Mouse (Mus musculus) R1 (cell line): ENCODE measurements at regions not wholly inside any gene's neighbourhood (a gene's known extent, or its start where the extent isn't known, plus 50 kb on each side); places are given as distances from the start of the nearest gene placed in this dataset.

ENCODE experiments used
- DNase-seq: peaks from one replicate; pipeline ENCODE4 v3.0.0-alpha.2; 2018; ENCODE audit warnings: low read depth, low spot score

DNA sequence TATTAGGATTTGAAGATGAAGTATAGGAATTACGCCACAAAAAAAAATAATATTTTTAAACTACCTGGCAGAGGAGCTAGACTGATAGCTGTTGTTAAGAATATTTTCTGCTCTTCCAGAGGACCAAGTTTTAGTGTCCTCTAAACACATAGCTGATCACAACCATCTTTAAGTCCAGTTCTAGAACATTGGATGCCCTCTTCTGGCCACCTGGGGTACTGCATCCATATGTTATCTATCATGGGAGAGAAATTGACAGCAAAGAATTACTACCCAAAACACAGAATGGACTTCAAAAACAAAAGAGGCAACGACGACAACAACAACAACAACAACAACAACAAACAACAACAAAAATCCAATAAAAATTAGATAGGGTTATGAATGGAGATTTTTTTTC is 71.0 kb upstream of the Prl4a1 start:
- DNase-seq: peak; percentile 39

DNA sequence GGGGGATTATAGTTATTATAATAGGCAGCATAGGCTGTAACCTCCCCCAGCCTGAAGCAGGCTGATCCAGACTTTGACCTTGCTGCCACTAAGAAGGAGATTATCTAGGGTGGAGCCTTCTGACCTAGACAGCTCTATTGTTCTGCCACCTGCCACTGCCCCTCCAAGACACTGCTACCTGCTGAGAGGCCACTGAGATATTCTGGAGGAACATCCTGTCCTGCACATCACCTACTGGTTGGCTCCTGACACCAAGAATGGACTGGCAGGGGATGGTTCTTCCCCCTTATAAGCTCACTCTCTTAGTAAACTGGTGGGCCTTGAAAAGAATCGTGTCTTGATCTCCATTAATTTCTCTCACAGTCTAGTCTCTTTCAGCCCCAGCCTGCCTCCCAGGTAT is 55.6 kb upstream of the Prl4a1 start:
- DNase-seq: peak; percentile 80

DNA sequence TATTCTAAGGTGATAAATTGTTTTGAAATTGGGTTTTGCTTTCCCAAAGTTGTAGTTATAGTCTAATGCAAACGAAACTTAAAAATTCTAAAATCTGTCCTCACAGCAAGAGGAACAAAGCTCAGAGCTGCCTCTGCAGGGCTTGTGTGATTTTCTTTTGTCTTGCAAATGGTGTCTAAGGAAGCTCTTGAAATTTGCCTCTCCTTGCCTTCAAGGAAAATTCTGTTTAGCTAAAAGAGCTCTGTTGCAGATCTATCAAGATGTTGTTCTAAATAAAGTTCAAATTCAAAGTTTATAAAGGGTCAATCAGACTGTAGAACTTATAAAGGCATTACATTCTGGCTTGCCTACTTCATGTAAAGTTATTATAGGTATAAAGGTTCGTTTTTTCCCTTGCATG is 53.6 kb upstream of the Prl4a1 start:
- peak; percentile 63 for DNase-seq

DNA sequence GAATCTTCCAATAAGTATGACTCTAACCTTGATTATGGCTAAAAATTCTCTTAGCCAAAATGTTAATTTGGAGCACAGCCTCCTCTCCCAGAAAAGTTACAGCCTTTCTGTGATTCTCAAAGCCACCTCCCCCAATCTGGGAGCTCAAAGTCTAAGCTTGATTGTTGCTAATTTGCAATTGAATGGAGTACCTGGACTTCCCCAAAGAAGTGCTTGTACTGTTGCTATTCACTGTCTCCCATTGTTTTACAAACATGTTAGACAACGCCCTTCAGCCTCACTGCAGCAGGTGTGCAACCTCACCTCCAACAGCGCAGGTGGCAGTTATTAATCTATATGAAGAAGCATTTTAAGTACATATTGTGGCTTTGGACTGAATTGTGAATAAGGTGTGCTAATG is 50.0 kb upstream of the Prl4a1 start:
- peak; percentile 84 for DNase-seq
